Mouse (Mus musculus) left cerebral cortex, adult 18-20 months (tissue): ENCODE data around the gene Plekhg1. TPM values are rescaled to one million over a fixed set of nuclear protein-coding genes. Genes with fewer than 3 reads are reported as not detected.

ENCODE experiments used
- DNase-seq, 2 experiments: peaks; one replicate each; pipeline ENCODE4 v3.0.0; 2021 to 2022; ENCODE audit warnings: low spot score in 2 of 2, mixed read lengths in 1 of 2
- total RNA-seq, 2 experiments: library from RNA; stranded (reverse); gene quantifications; 2 replicates each; pipeline ENCODE4 v1.2.3; 2021

Gene Plekhg1
- total RNA-seq, 2 experiments from 2014 or later: 7.2 to 8.6 TPM

DNA sequence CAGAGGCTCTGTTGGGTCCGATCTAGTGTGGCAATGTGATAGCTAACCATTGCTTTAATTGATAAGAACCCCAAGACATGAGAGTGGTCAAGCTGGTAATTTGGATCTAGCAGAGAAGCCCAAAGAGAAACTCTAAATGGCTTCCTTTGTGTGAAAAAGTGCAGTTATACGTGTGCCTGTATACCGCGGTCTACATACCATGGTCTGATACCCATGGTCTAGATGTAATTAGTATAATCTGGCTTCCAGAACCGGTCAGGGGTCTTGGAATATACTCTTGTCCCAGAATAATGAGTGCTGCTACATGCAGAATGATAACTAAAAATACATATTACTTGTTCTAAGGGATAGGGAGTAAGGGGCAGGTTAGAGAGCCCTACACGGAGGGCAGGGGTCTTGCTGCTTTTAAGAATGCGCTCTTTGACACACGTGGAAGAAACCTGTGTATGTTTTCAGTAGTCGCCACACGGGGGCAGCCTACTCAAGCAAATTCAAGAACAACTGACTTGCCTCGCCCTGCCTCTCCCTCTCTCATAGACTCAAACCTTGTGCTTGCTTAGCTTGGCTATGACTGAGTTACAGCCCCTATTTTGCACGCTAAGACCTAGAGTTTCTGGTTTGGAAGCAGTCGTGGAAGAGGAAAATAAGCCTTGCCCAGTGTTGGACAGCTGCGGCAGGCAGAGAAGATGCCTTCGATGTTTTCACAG lies 256.2 kb downstream of the Plekhg1 start:
- peak; percentile 59 to 70 for DNase-seq

DNA sequence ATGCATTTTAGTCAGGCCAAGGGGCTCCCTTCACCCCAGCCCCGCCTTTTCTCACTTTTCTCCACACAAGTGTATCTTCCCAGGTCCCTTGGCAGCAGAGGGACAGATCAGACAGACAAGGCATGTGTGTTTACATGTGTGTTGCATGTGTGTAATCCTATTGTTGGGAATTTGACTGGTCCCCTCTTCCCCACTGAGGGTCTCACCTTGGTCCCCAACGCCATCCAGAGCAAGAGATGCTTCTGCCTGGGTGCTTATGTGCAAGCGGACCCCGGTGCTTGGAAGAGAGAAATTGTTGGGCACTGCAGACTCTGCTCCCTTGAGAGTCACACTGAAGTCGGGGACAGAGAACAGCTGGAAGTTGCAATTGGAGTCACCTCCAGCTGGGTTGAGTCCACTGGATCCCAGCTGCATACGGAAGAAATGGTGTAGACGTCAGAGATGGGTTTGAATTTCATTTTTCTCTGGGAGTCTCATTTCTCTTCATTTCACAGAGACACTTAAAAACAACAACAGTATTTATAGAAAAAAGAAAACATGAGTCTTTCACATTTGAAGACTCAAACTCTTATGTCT lies 257.8 kb downstream of the Plekhg1 start:
- no peak for DNase-seq

GRCm38 (mm10) chr10:4002711-4003110 lies 262.5 kb downstream of the Plekhg1 start:
- DNase-seq: no peak

DNA sequence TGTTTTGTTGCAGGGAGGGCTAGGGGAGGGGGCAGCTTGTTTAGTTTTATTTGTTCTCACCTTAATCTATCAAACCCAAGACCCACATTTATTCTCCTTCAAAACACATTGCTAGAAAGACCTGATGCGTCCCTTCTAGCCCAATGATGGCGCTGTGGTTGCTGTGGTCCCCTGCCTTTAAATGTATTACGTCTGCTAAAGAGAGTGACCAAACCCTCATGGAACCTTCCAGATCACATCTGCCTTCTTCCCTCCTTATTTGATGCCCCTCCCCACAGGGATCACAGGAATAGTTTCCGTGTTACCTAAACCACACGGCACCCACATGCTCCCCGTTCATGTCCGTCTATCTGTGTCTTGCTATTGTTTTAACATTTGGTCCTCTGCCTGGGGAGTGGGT lies 265.0 kb downstream of the Plekhg1 start:
- no peak for DNase-seq

GRCm38 (mm10) chr10:4006296-4007015 lies 266.3 kb downstream of the Plekhg1 start:
- DNase-seq: no peak

Other genes starting within 250 kb of the Plekhg1 start
- not detected for gene Iyd, start 200.1 kb upstream of the Plekhg1 start, total RNA-seq
- gene Mthfd1l, start 232.8 kb downstream of the Plekhg1 start, total RNA-seq: 1 to 10 TPM; 8.0 to 9.1 TPM